Mouse (Mus musculus): ENCODE measurements around the gene Caskin1.

DNA sequence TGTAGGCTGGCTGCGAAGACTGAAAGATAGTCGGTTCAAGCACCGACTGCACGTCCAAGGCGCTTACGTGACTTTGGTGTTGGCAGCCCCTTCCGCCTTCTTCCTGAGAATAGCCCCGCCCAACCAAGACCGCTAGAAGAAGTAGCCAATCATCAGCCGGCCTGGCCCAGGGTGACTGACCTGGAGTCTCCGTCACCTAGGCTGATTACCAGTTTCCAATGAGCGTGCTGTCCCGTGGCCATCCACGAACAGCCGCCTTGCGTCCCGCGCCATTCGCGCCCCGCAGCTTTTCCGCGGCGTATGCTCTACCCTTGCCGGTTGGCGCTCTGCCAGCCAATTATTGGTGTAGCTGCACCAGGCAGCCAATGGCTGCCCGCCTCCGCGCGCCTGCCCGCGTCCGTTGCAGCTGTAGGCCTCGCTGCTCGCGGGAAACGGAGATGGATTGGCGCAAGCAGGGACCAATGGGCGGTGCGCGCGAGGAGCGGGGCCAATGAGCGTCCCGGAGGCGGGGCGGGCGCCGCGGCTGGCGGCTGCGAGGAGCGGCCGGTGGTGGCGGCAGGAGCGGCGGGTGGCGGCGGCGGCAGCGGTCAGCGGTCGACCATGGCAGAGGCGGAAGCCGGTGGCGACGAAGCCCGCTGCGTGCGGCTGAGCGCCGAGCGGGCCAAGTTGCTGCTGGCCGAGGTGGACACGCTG is 18.3 kb upstream of the Caskin1 start, which contains the start of the genes E4f1 and Pgp:
- TF ChIP-seq MYOD1 (IDR thresholded peaks at IDR 0.05; ENCODE audit: control insufficient read depth, insufficient read length, low read depth) (no peak), CTCF (IDR thresholded peaks at IDR 0.05; ENCODE audit: control insufficient read depth, insufficient read depth, insufficient read length) (peak; percentile 0), CEBPB (IDR thresholded peaks at IDR 0.05; ENCODE audit: low read depth) (no peak)

Measured in C2C12 (cell line).